ENCODE assay signal across 13 mouse cellular contexts in the genomic region with DNA sequence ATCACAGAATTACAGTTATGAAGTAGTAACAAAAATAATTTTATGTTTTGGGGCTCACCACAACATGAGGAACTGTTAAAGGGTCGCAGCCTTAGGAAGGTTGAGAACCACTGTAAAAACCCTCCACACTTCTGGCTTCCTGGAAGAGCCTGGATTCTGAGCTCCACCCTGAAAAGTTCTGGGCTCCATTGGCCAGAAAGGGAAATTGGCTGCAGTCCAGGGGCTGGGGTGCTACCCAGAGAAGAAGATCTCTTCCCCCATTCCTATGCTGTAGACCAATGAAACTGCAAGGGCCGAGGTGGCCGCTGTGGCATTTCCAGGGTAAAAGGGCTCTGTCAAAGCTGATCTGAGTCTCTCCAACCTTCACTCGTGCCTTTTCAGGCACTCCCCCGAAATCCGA. TPM values are rescaled to one million over a fixed set of nuclear protein-coding genes. Genes with fewer than 3 reads are reported as not detected.
DNase-seq lines count a peak whose midpoint lies in the region; ATAC-seq and TF ChIP-seq lines count a peak whose summit lies in the region.
"Had no signal": no experiment of that assay in that cellular context is flagged by ENCODE, and none has a peak within 500 bp of the region (broad histone marks: within the 10 kb centered on the region; RNA-seq: fewer than 3 reads in every experiment).

No protein-coding gene starts in this region.

- H3K27ac ChIP-seq in heart, embryonic 14.5 days (replicated peaks in 1 of 2; ENCODE audit: control insufficient read depth in 1 of 2, insufficient read depth in 1 of 2, low read depth in 2 of 2, low read length in 2 of 2), result no peak overlapping the region
- H3K27ac ChIP-seq in heart, embryonic 11.5 days (ENCODE audit: low read depth, low read length), result no peak overlapping the region
- peak overlapping the region; percentile 26 for H3K27ac ChIP-seq in hindbrain, embryonic 15.5 days (replicated peaks)
- H3K27ac ChIP-seq: kidney, postnatal 0 days had no signal

- ATAC-seq in heart, embryonic 14.5 days (ENCODE audit: insufficient number of reproducible peaks, insufficient read depth, low FRiP score, low read depth), result no peak
- ATAC-seq in heart, embryonic 11.5 days (replicated peaks; ENCODE audit: insufficient number of reproducible peaks, low FRiP score, low TSS enrichment), result no peak
- 0 out of 2 replicates have a peak, but pooled peaks have one; percentile 2 for ATAC-seq in hindbrain, embryonic 15.5 days (ENCODE audit: low FRiP score, low read depth)

- 31% methylated on average over 6 of the region's 6 CpGs for WGBS in heart, embryonic 14.5 days
- 25% methylated on average over 6 of the region's 6 CpGs for WGBS in heart, embryonic 11.5 days (ENCODE audit: insufficient replicate concordance)
- WGBS in hindbrain, embryonic 15.5 days, result 32% methylated on average over 6 of the region's 6 CpGs

- H3K9me3 ChIP-seq in heart, embryonic 14.5 days (ENCODE audit: control insufficient read depth, low read length), result no peaks in the 10 kb centered on the region
- H3K9me3 ChIP-seq in heart, embryonic 11.5 days (replicated peaks; ENCODE audit: control insufficient read depth, low read length), result no peaks in the 10 kb centered on the region; the same call in 1 of the 2 replicates
- peaks cover 3% of the 10 kb centered on the region; the same call in 1 of the 2 replicates for H3K9me3 ChIP-seq in E14TG2a.4 (ENCODE audit: low read length)
- H3K9me3 ChIP-seq in hindbrain, embryonic 15.5 days, result no peaks in the 10 kb centered on the region

- no peaks in the 10 kb centered on the region for H3K27me3 ChIP-seq in heart, embryonic 14.5 days (ENCODE audit: control insufficient read depth, insufficient read depth, low read length)
- H3K27me3 ChIP-seq in heart, embryonic 11.5 days (ENCODE audit: control insufficient read depth, insufficient read depth, low read length), result no peaks in the 10 kb centered on the region
- H3K27me3 ChIP-seq in E14TG2a.4 (ENCODE audit: insufficient read depth, low read length), result peaks cover 39% of the 10 kb centered on the region
- H3K27me3 ChIP-seq in hindbrain, embryonic 15.5 days, result 0 out of 2 replicates have a peak, but pooled peaks cover 3% of the 10 kb centered on the region

- peaks cover 11 to 23% of the 10 kb centered on the region in 2 experiments for H3K4me1 ChIP-seq in heart, embryonic 14.5 days (ENCODE audit: control insufficient read depth in 2 of 2, insufficient read depth in 2 of 2, low read length in 2 of 2)
- peaks cover 12% of the 10 kb centered on the region; the same call in 1 of the 2 replicates for H3K4me1 ChIP-seq in heart, embryonic 11.5 days (ENCODE audit: control insufficient read depth, insufficient read depth, low read length)
- H3K4me1 ChIP-seq in E14TG2a.4 (replicated peaks; ENCODE audit: low read depth, low read length), result peaks cover 33% of the 10 kb centered on the region
- peaks cover 18% of the 10 kb centered on the region for H3K4me1 ChIP-seq in hindbrain, embryonic 15.5 days (replicated peaks)

- peak overlapping the region; percentile 71; the same call in 1 of the 2 replicates for H3K4me2 ChIP-seq in heart, embryonic 14.5 days (ENCODE audit: low read length)
- H3K4me2 ChIP-seq in heart, embryonic 11.5 days, result no peak overlapping the region; the same call in 1 of the 2 replicates
- H3K4me2 ChIP-seq in hindbrain, embryonic 15.5 days, result peak overlapping the region; percentile 63; the same call in 1 of the 2 replicates

- no peak overlapping the region for H3K9ac ChIP-seq in heart, embryonic 14.5 days (ENCODE audit: low read length)
- H3K9ac ChIP-seq in heart, embryonic 11.5 days (ENCODE audit: low read depth, low read length), result no peak overlapping the region
- H3K9ac ChIP-seq in hindbrain, embryonic 15.5 days, result no peak overlapping the region

- DNase-seq in ZHBTc4 (ENCODE audit: low read depth, low spot score) (peak; percentile 28), liver (no peak)
- DNase-seq in spleen, postnatal 14 days (ENCODE audit: low spot score in 2 of 2), result no peak
- DNase-seq in retina, postnatal 1 day, result no peak
- DNase-seq: adrenal gland, postnatal 14 days; cerebellum, adult 11-12 months; spleen, adult 18-20 months; thymus, postnatal 4 days had no signal

- H3K4me3 ChIP-seq in heart, embryonic 14.5 days (ENCODE audit: control insufficient read depth in 1 of 2, insufficient read depth in 1 of 2, low read depth in 1 of 2, low read length in 2 of 2), result no peak overlapping the region
- no peak overlapping the region for H3K4me3 ChIP-seq in heart, embryonic 11.5 days (ENCODE audit: low read depth, low read length)
- H3K4me3 ChIP-seq in E14TG2a.4 (replicated peaks; ENCODE audit: low read length), result 0 out of 2 replicates have a peak overlapping the region, but pooled peaks have one; percentile 26
- H3K4me3 ChIP-seq in hindbrain, embryonic 15.5 days, result no peak overlapping the region

- no peaks in the 10 kb centered on the region for H3K36me3 ChIP-seq in heart, embryonic 14.5 days (ENCODE audit: control insufficient read depth, insufficient read depth, low read length)
- H3K36me3 ChIP-seq in heart, embryonic 11.5 days (ENCODE audit: control insufficient read depth, insufficient read depth, low read length), result no peaks in the 10 kb centered on the region
- no peaks in the 10 kb centered on the region for H3K36me3 ChIP-seq in E14TG2a.4 (ENCODE audit: insufficient read depth, low read length)
- H3K36me3 ChIP-seq in hindbrain, embryonic 15.5 days, result no peaks in the 10 kb centered on the region

- no peak for TF ChIP-seq CTCF in E14TG2a.4 (conservative IDR thresholded peaks at IDR 0.05; ENCODE audit: low read length)

RNA-seq across cellular contexts. Expression of a gene that starts 21.8 kb away (rescaled TPM):
- 133 and 220 TPM in 2 replicates for polyA plus RNA-seq in heart, embryonic 14.5 days (2014; fragmentation: Nextera tagmentation; extraction: Ambion mirVana)
- polyA plus RNA-seq in heart, embryonic 11.5 days (2014; fragmentation: Nextera tagmentation; extraction: Ambion mirVana), result 183 and 209 TPM in 2 replicates
- polyA plus RNA-seq in hindbrain, embryonic 15.5 days (2015; fragmentation: Nextera tagmentation; extraction: Ambion mirVana), result 17.7 and 19.6 TPM in 2 replicates
